Mouse (Mus musculus): ENCODE measurements around the gene Gdf9.

Gdf9 gene

GRCm38 (mm10) chr11:53445562-53445961, 14.7 kb downstream of the Gdf9 start:
- DNase-seq (ENCODE audit: low read depth, low spot score), result no peak

GRCm38 (mm10) chr11:53446183-53446582, 15.4 kb downstream of the Gdf9 start:
- no peak for DNase-seq (ENCODE audit: low read depth, low spot score)

- DNase-seq (ENCODE audit: low read depth, low spot score), result no peak
Measured at GRCm38 (mm10) chr11:53447996-53448395, 17.2 kb downstream of the Gdf9 start.

- DNase-seq (ENCODE audit: low read depth, low spot score), result no peak
Measured at GRCm38 (mm10) chr11:53448529-53448928, 17.7 kb downstream of the Gdf9 start.

- DNase-seq (ENCODE audit: low read depth, low spot score), result no peak
Measured at GRCm38 (mm10) chr11:53450070-53450705, 19.4 kb downstream of the Gdf9 start.

GRCm38 (mm10) chr11:53451361-53451760, 20.5 kb downstream of the Gdf9 start:
- no peak for DNase-seq (ENCODE audit: low read depth, low spot score)

GRCm38 (mm10) chr11:53452396-53452795, 21.6 kb downstream of the Gdf9 start:
- DNase-seq (ENCODE audit: low read depth, low spot score), result no peak

- DNase-seq (ENCODE audit: low read depth, low spot score), result no peak
Measured at GRCm38 (mm10) chr11:53453031-53453430, 22.2 kb downstream of the Gdf9 start.

- no peak for DNase-seq (ENCODE audit: low read depth, low spot score)
Measured at GRCm38 (mm10) chr11:53456474-53457371, 25.9 kb downstream of the Gdf9 start, which contains the start of the genes Gm10447 and Shroom1. Gm10447 (minus strand) TSS chr11:53457110. Shroom1 (plus strand) TSS chr11:53457205.

GRCm38 (mm10) chr11:53457372-53457954, 26.6 kb downstream of the Gdf9 start:
- no peak for DNase-seq (ENCODE audit: low read depth, low spot score)

- DNase-seq (ENCODE audit: low read depth, low spot score), result no peak
Measured at GRCm38 (mm10) chr11:53458996-53459395, 28.2 kb downstream of the Gdf9 start.

GRCm38 (mm10) chr11:53460192-53460591, 29.4 kb downstream of the Gdf9 start:
- DNase-seq (ENCODE audit: low read depth, low spot score), result no peak

GRCm38 (mm10) chr11:53461727-53462126, 30.9 kb downstream of the Gdf9 start:
- DNase-seq (ENCODE audit: low read depth, low spot score), result no peak

GRCm38 (mm10) chr11:53463551-53464424, 33.0 kb downstream of the Gdf9 start:
- DNase-seq (ENCODE audit: low read depth, low spot score), result no peak

GRCm38 (mm10) chr11:53466231-53466971, 35.6 kb downstream of the Gdf9 start:
- DNase-seq (ENCODE audit: low read depth, low spot score), result peak; percentile 84

GRCm38 (mm10) chr11:53469294-53469967, 38.6 kb downstream of the Gdf9 start:
- DNase-seq (ENCODE audit: low read depth, low spot score), result no peak

- DNase-seq (ENCODE audit: low read depth, low spot score), result peak; percentile 93
Measured at GRCm38 (mm10) chr11:53469968-53470695, 39.3 kb downstream of the Gdf9 start, which contains the start of gene Gm9837. Gm9837 (minus strand) TSS chr11:53470479.

GRCm38 (mm10) chr11:53472709-53473108, 41.9 kb downstream of the Gdf9 start:
- no peak for DNase-seq (ENCODE audit: low read depth, low spot score)

- DNase-seq (ENCODE audit: low read depth, low spot score), result no peak
Measured at GRCm38 (mm10) chr11:53475620-53476019, 44.8 kb downstream of the Gdf9 start.
